Mouse (Mus musculus) lung, embryonic 16.5 days (tissue): ENCODE measurements around the gene Rogdi. TPM values are rescaled to one million over a fixed set of nuclear protein-coding genes. Genes with fewer than 3 reads are reported as not detected.

Experiments
- ATAC-seq: fragments of 200-750 bp; cut with Nextera tagmentation; 2 replicates; pipeline ENCODE4 v1.8.0; 2017; ENCODE audit warnings: low read depth, mild to moderate bottlenecking, moderate library complexity
- H3K27ac ChIP-seq: fragments of 300-500 bp; sonication (generic); 2 replicates; pipeline ENCODE4 v1.5.1; 2014; ENCODE audit warnings: mild to moderate bottlenecking, control low read depth, low read length
- H3K27me3 ChIP-seq: fragments of 300-500 bp; sonication (generic); 2 replicates; pipeline ENCODE4 v1.6.1; 2014; ENCODE audit warnings: low read depth, low read length, mixed read lengths; ENCODE audit not compliant: control insufficient read depth, insufficient read depth
- H3K36me3 ChIP-seq: fragments of 300-500 bp; sonication (generic); 2 replicates; pipeline ENCODE4 v1.6.1; 2014; ENCODE audit warnings: low read length; ENCODE audit not compliant: control insufficient read depth, insufficient read depth
- H3K4me1 ChIP-seq: fragments of 300-500 bp; sonication (generic); replicated peaks from 2 replicates; pipeline ENCODE4 v1.6.1; 2014; ENCODE audit warnings: low read length, mixed read lengths; ENCODE audit not compliant: control insufficient read depth, insufficient read depth
- H3K4me2 ChIP-seq: fragments of 300-500 bp; sonication (generic); 2 replicates; pipeline ENCODE4 v1.6.1; 2014; ENCODE audit warnings: low read depth, low read length, control low read depth
- H3K4me3 ChIP-seq: fragments of 300-500 bp; sonication (generic); 2 replicates; pipeline ENCODE4 v1.5.1; 2014; ENCODE audit warnings: mild to moderate bottlenecking, low read length, control low read depth
- H3K9ac ChIP-seq: fragments of 300-500 bp; sonication (generic); 2 replicates; pipeline ENCODE4 v1.6.1; 2014; ENCODE audit warnings: low read length, control low read depth
- H3K9me3 ChIP-seq: fragments of 300-500 bp; sonication (generic); 2 replicates; pipeline ENCODE4 v1.6.1; 2016; ENCODE audit warnings: low read length; ENCODE audit not compliant: control insufficient read depth
- WGBS: fragments of 180-500 bp; shearing (Covaris S2); extraction: QIAGEN DNeasy Blood & Tissue Kit; methylation state at CpG from one replicate; pipeline ENCODE4 v1.1.7; 2014; 5-methylcytosine and 5-hydroxymethylcytosine counted together
- polyA plus RNA-seq: library from polyadenylated mRNA; unstranded; fragments of >200 nt; fragmentation: Nextera tagmentation; extraction: Ambion mirVana; gene quantifications from 2 replicates; pipeline ENCODE4 v1.2.1, GENCODE M21; 2015

Gene Rogdi
- 58.8 and 62.4 TPM in 2 replicates for polyA plus RNA-seq

- H3K27me3 ChIP-seq, result no peaks in the 10 kb centered on the region
- H3K4me2 ChIP-seq, result peak within 1 kb of the TSS; percentile 81
- peak within 1 kb of the TSS; percentile 72 for H3K9ac ChIP-seq
- peaks cover 9% of the 10 kb centered on the region for H3K4me1 ChIP-seq
- no peaks in the 10 kb centered on the region for H3K9me3 ChIP-seq
- H3K27ac ChIP-seq, result 0 out of 2 replicates have a peak within 1 kb of the TSS, but pooled peaks have one; percentile 21
- ATAC-seq, result peak; percentile 99
- peak within 1 kb of the TSS; percentile 76 for H3K4me3 ChIP-seq
- H3K36me3 ChIP-seq, result peaks cover 35% of the 10 kb centered on the region
- WGBS, result under 1% methylated on average over 56 of the region's 63 CpGs
Observed at GRCm38 (mm10) chr16:5013054-5013838, at the start of gene Rogdi. TSS of gene Rogdi (minus strand) at chr16:5013553.

- H3K9ac ChIP-seq, result no peak overlapping the region
- H3K27ac ChIP-seq, result no peak overlapping the region
- H3K4me3 ChIP-seq, result no peak overlapping the region
- no peaks in the 10 kb centered on the region for H3K4me1 ChIP-seq
- 72% methylated on average over 1 of the region's 1 CpGs for WGBS
- H3K36me3 ChIP-seq, result peaks cover 34% of the 10 kb centered on the region
- no peaks in the 10 kb centered on the region for H3K27me3 ChIP-seq
- no peaks in the 10 kb centered on the region for H3K9me3 ChIP-seq
- no peak for ATAC-seq
- H3K4me2 ChIP-seq, result no peak overlapping the region
Observed at GRCm38 (mm10) chr16:5058114-5058513, 44.8 kb upstream of the Rogdi start.

- peak overlapping the region; percentile 96 for H3K9ac ChIP-seq
Observed at GRCm38 (mm10) chr16:5050251-5051110, 37.1 kb upstream of the Rogdi start.

GRCm38 (mm10) chr16:5049774-5050234 lies 36.5 kb upstream of the Rogdi start, which contains the start of the genes Glyr1 and Ubn1:
TSS of gene Glyr1 (minus strand) at chr16:5049863.
TSS of gene Ubn1 (plus strand) at chr16:5050057.
- Histone ChIP-seq H3K4me3 (peak within 1 kb of the TSS; percentile 81), H3K9ac (peak within 1 kb of the TSS; percentile 96), H3K9me3 (no peaks in the 10 kb centered on the region), H3K27ac (peak within 1 kb of the TSS; percentile 99), H3K4me2 (peak within 1 kb of the TSS; percentile 95), H3K27me3 (no peaks in the 10 kb centered on the region), H3K4me1 (peaks cover 19% of the 10 kb centered on the region), H3K36me3 (peaks cover 21% of the 10 kb centered on the region)
- under 1% methylated on average over 52 of the region's 56 CpGs for WGBS
- ATAC-seq, result peak; percentile 99

More at GRCm38 (mm10) chr16:5050251-5051110, 37.1 kb upstream of the Rogdi start:
- WGBS, result under 1% methylated on average over 78 of the region's 78 CpGs
- Histone ChIP-seq H3K4me1 (peaks cover 19% of the 10 kb centered on the region), H3K4me3 (peak overlapping the region; percentile 81), H3K27me3 (no peaks in the 10 kb centered on the region), H3K9me3 (no peaks in the 10 kb centered on the region), H3K36me3 (peaks cover 25% of the 10 kb centered on the region), H3K4me2 (peak overlapping the region; percentile 95), H3K27ac (peak overlapping the region; percentile 99)
- peak; percentile 67 for ATAC-seq

GRCm38 (mm10) chr16:5049182-5049773 lies 35.9 kb upstream of the Rogdi start:
- peak overlapping the region; percentile 95 for H3K9ac ChIP-seq
- peaks cover 19% of the 10 kb centered on the region for H3K4me1 ChIP-seq
- peak overlapping the region; percentile 78 for H3K27ac ChIP-seq
- WGBS, result under 1% methylated on average over 38 of the region's 38 CpGs
- H3K9me3 ChIP-seq, result no peaks in the 10 kb centered on the region
- H3K4me3 ChIP-seq, result peak overlapping the region; percentile 81
- peaks cover 22% of the 10 kb centered on the region for H3K36me3 ChIP-seq
- peak overlapping the region; percentile 65 for H3K4me2 ChIP-seq
- ATAC-seq, result peak; percentile 45
- no peaks in the 10 kb centered on the region for H3K27me3 ChIP-seq

GRCm38 (mm10) chr16:5045322-5045721 lies 32.0 kb upstream of the Rogdi start:
- H3K9ac ChIP-seq, result no peak overlapping the region
- no peak overlapping the region for H3K27ac ChIP-seq
- peaks cover 11% of the 10 kb centered on the region for H3K4me1 ChIP-seq
- WGBS, result 91% methylated on average over 3 of the region's 3 CpGs
- no peak overlapping the region for H3K4me3 ChIP-seq
- no peak for ATAC-seq
- H3K9me3 ChIP-seq, result no peaks in the 10 kb centered on the region
- peaks cover 44% of the 10 kb centered on the region for H3K36me3 ChIP-seq
- H3K4me2 ChIP-seq, result no peak overlapping the region
- H3K27me3 ChIP-seq, result no peaks in the 10 kb centered on the region

- Histone ChIP-seq H3K27me3 (no peaks in the 10 kb centered on the region), H3K9ac (no peak overlapping the region), H3K4me3 (no peak overlapping the region), H3K36me3 (peaks cover 63% of the 10 kb centered on the region), H3K4me1 (no peaks in the 10 kb centered on the region), H3K9me3 (no peaks in the 10 kb centered on the region), H3K27ac (no peak overlapping the region), H3K4me2 (no peak overlapping the region)
- ATAC-seq, result no peak
- 75% methylated on average over 5 of the region's 5 CpGs for WGBS
Observed at GRCm38 (mm10) chr16:5036649-5037234, 23.4 kb upstream of the Rogdi start.

- peaks cover 65% of the 10 kb centered on the region for H3K36me3 ChIP-seq
- 94% methylated on average over 3 of the region's 3 CpGs for WGBS
- H3K4me1 ChIP-seq, result no peaks in the 10 kb centered on the region
- H3K9me3 ChIP-seq, result no peaks in the 10 kb centered on the region
- no peak for ATAC-seq
- H3K27ac ChIP-seq, result no peak overlapping the region
- H3K4me2 ChIP-seq, result no peak overlapping the region
- no peak overlapping the region for H3K9ac ChIP-seq
- H3K4me3 ChIP-seq, result no peak overlapping the region
- no peaks in the 10 kb centered on the region for H3K27me3 ChIP-seq
Observed at GRCm38 (mm10) chr16:5035591-5035990, 22.2 kb upstream of the Rogdi start.
